Mouse (Mus musculus): ENCODE data around the gene Cxcr4.

GRCm38 (mm10) chr1:128578454-128578853 is 13.6 kb downstream of the Cxcr4 start:
- TF ChIP-seq GATA1 (IDR thresholded peaks at IDR 0.05; ENCODE audit: borderline replicate concordance, low read length) (no peak), FLI1 (IDR thresholded peaks at IDR 0.05; ENCODE audit: low read length) (no peak)

All from megakaryocyte, embryonic 14.5 days (primary cell).